Mouse (Mus musculus) yolk sac, embryonic 10.5 days (tissue): ENCODE results near the gene Gpbar1.
"Not testable (repeated sequence)": the region's sequence is repeated elsewhere in the genome, so short reads cannot be mapped to it uniquely, and the experiment has no call there.

Experiments used
- DNase-seq: peaks from one replicate; pipeline ENCODE4 v3.0.0-alpha.2; 2017; ENCODE audit warnings: low spot score

Gene Gpbar1

GRCm38 (mm10) chr1:74277883-74278537 lies 340 bp upstream of the Gpbar1 start:
- no peak for DNase-seq

- no peak for DNase-seq
Observed at GRCm38 (mm10) chr1:74278988-74279387, 638 bp downstream of the Gpbar1 start.

- no peak for DNase-seq
Observed at GRCm38 (mm10) chr1:74280591-74281325, 2.4 kb downstream of the Gpbar1 start.

GRCm38 (mm10) chr1:74281372-74281771 lies 3.0 kb downstream of the Gpbar1 start:
- no peak for DNase-seq

- no peak for DNase-seq
Observed at GRCm38 (mm10) chr1:74281886-74282285, 3.5 kb downstream of the Gpbar1 start.

GRCm38 (mm10) chr1:74282896-74283625 lies 4.7 kb downstream of the Gpbar1 start:
- no peak for DNase-seq

- peak; percentile 89 for DNase-seq
Observed at GRCm38 (mm10) chr1:74283686-74284463, 5.5 kb downstream of the Gpbar1 start.

- DNase-seq = peak; percentile 100
Observed at GRCm38 (mm10) chr1:74284543-74285160, 6.3 kb downstream of the Gpbar1 start, which contains the start of the genes Aamp and Pnkd. Aamp (minus strand) TSS chr1:74284738. Pnkd (plus strand) TSS chr1:74284930.

- no peak for DNase-seq
Observed at GRCm38 (mm10) chr1:74285212-74286010, 7.1 kb downstream of the Gpbar1 start.

GRCm38 (mm10) chr1:74286869-74287607 lies 8.7 kb downstream of the Gpbar1 start:
- DNase-seq = not testable (repeated sequence)

- DNase-seq = no peak
Observed at GRCm38 (mm10) chr1:74288327-74288726, 10.0 kb downstream of the Gpbar1 start.

GRCm38 (mm10) chr1:74289248-74289647 lies 10.9 kb downstream of the Gpbar1 start:
- DNase-seq = no peak

GRCm38 (mm10) chr1:74289740-74290139 lies 11.4 kb downstream of the Gpbar1 start:
- no peak for DNase-seq

- no peak for DNase-seq
Observed at GRCm38 (mm10) chr1:74290141-74290540, 11.8 kb downstream of the Gpbar1 start.

GRCm38 (mm10) chr1:74292331-74293020 lies 14.1 kb downstream of the Gpbar1 start:
- DNase-seq = no peak

GRCm38 (mm10) chr1:74293306-74293960 lies 15.1 kb downstream of the Gpbar1 start:
- no peak for DNase-seq

- no peak for DNase-seq
Observed at GRCm38 (mm10) chr1:74294090-74294643, 15.8 kb downstream of the Gpbar1 start.

- no peak for DNase-seq
Observed at GRCm38 (mm10) chr1:74294733-74295455, 16.5 kb downstream of the Gpbar1 start.
